Mouse (Mus musculus): Measurements from ENCODE around the gene Slit1. TPM values are rescaled to one million over a fixed set of nuclear protein-coding genes. Genes with fewer than 3 reads are reported as not detected.

Gene Slit1
- polyA plus RNA-seq, 1 experiment from 2014 or later: 0.07 TPM

DNA sequence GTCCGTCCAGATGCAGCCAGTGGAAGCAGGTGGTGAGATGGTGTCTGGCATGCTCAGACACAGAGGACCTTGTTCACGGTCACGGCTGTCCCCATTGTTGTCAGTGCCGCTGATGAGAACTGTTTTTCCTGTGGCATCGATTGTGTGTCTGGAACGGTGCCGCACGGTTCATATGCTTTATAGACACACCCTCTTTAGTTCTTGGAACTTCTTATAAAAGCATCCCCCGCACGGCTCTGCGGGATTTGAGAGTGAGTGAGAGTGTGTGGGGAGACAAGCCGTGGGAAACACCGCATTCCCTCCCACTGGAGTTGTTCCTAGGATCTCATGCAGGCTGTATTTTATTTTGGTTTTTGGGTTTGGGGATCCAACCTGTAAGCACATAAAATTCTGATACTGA is 82.0 kb downstream of the Slit1 start:
- Histone ChIP-seq H3K9ac (no peak overlapping the region), H3K27ac (no peak overlapping the region), H3K36me3 (no peaks in the 10 kb centered on the region), H3K4me2 (no peak overlapping the region), H3K4me3 (no peak overlapping the region), H3K27me3 (replicated peaks) (peaks cover 70% of the 10 kb centered on the region), H3K9me3 (replicated peaks) (no peaks in the 10 kb centered on the region), H3K4me1 (no peaks in the 10 kb centered on the region)
- WGBS (ENCODE audit: insufficient replicate concordance): 73% methylated on average over 13 of the region's 13 CpGs
- no peak for ATAC-seq

DNA sequence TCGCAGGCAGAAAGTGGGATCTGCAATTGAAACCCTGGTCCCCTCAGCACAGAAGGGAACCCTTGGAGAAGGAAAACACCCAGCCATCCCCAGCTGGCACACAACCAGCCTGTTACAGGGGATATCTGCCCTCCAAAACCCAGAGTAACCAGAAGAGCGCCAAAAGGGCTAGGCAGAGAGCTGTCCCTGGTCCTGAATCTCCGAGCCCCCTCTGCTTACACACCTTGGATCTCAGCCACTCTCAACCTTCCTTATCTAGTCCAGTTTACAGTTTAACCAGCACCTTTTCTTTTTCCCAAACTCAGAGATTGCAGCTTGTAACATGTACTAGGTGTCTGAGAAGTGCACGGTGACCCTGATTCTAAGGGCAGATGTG is 82.5 kb downstream of the Slit1 start:
- no peaks in the 10 kb centered on the region for H3K9me3 ChIP-seq (replicated peaks)
- no peak overlapping the region for H3K27ac ChIP-seq
- H3K27me3 ChIP-seq (replicated peaks): peaks cover 68% of the 10 kb centered on the region
- H3K36me3 ChIP-seq: no peaks in the 10 kb centered on the region
- WGBS (ENCODE audit: insufficient replicate concordance): 15% methylated on average over 4 of the region's 4 CpGs
- no peaks in the 10 kb centered on the region for H3K4me1 ChIP-seq
- H3K4me3 ChIP-seq: no peak overlapping the region
- no peak overlapping the region for H3K9ac ChIP-seq
- no peak for ATAC-seq
- no peak overlapping the region for H3K4me2 ChIP-seq

GRCm38 (mm10) chr19:41660294-41660998 is 83.0 kb downstream of the Slit1 start:
- no peak for ATAC-seq
- Histone ChIP-seq H3K9me3 (replicated peaks) (no peaks in the 10 kb centered on the region), H3K27me3 (replicated peaks) (peaks cover 63% of the 10 kb centered on the region), H3K4me2 (no peak overlapping the region), H3K4me1 (no peaks in the 10 kb centered on the region), H3K27ac (no peak overlapping the region), H3K9ac (no peak overlapping the region), H3K4me3 (no peak overlapping the region), H3K36me3 (no peaks in the 10 kb centered on the region)
- 58% methylated on average over 17 of the region's 17 CpGs for WGBS (ENCODE audit: insufficient replicate concordance)

- Histone ChIP-seq H3K4me2 (no peak overlapping the region), H3K36me3 (no peaks in the 10 kb centered on the region), H3K4me1 (no peaks in the 10 kb centered on the region), H3K9me3 (replicated peaks) (no peaks in the 10 kb centered on the region), H3K27ac (no peak overlapping the region), H3K27me3 (replicated peaks) (peaks cover 44% of the 10 kb centered on the region), H3K9ac (no peak overlapping the region), H3K4me3 (no peak overlapping the region)
- no peak for ATAC-seq
- 33% methylated on average over 9 of the region's 9 CpGs for WGBS (ENCODE audit: insufficient replicate concordance)
Observed at GRCm38 (mm10) chr19:41657446-41657845, 86.0 kb downstream of the Slit1 start.

GRCm38 (mm10) chr19:41656671-41657070 is 86.8 kb downstream of the Slit1 start:
- 59% methylated on average over 14 of the region's 14 CpGs for WGBS (ENCODE audit: insufficient replicate concordance)
- ATAC-seq: no peak
- Histone ChIP-seq H3K9me3 (replicated peaks) (no peaks in the 10 kb centered on the region), H3K4me2 (no peak overlapping the region), H3K4me1 (no peaks in the 10 kb centered on the region), H3K4me3 (no peak overlapping the region), H3K36me3 (no peaks in the 10 kb centered on the region), H3K27me3 (replicated peaks) (peaks cover 47% of the 10 kb centered on the region), H3K9ac (no peak overlapping the region), H3K27ac (no peak overlapping the region)

- Histone ChIP-seq H3K4me3 (no peak overlapping the region), H3K27me3 (replicated peaks) (peaks cover 54% of the 10 kb centered on the region), H3K36me3 (no peaks in the 10 kb centered on the region), H3K4me1 (no peaks in the 10 kb centered on the region), H3K9me3 (replicated peaks) (no peaks in the 10 kb centered on the region), H3K4me2 (no peak overlapping the region), H3K27ac (no peak overlapping the region), H3K9ac (no peak overlapping the region)
- no peak for ATAC-seq
- 12% methylated on average over 8 of the region's 9 CpGs for WGBS (ENCODE audit: insufficient replicate concordance)
Observed at GRCm38 (mm10) chr19:41655970-41656369, 87.5 kb downstream of the Slit1 start.

GRCm38 (mm10) chr19:41655089-41655783 is 88.2 kb downstream of the Slit1 start:
- Histone ChIP-seq H3K4me2 (no peak overlapping the region), H3K9me3 (replicated peaks) (no peaks in the 10 kb centered on the region), H3K27ac (no peak overlapping the region), H3K9ac (no peak overlapping the region), H3K36me3 (no peaks in the 10 kb centered on the region), H3K4me3 (no peak overlapping the region), H3K4me1 (no peaks in the 10 kb centered on the region), H3K27me3 (replicated peaks) (peaks cover 57% of the 10 kb centered on the region)
- WGBS (ENCODE audit: insufficient replicate concordance): 30% methylated on average over 6 of the region's 6 CpGs
- ATAC-seq: no peak

DNA sequence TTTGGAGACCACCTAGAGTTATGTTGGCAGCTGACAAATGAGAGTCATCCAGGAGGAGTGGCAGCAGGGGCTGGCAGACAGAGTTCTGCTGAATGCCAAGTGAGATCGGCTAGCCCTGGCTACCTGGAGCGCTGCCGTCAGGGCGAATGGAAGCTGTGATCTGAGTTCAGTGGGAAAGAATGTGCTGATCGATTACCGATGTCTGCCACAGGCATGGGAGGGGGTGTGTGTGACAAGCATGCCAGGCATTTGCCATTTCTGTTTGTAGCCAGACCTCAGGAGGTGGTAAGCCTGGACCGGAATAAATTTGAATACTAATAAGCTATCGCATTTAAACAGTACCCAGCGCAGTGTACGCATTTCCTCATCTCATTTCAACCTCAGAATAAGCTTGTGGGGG is 91.5 kb downstream of the Slit1 start:
- no peak overlapping the region for H3K27ac ChIP-seq
- no peaks in the 10 kb centered on the region for H3K36me3 ChIP-seq
- no peaks in the 10 kb centered on the region for H3K4me1 ChIP-seq
- WGBS (ENCODE audit: insufficient replicate concordance): 50% methylated on average over 10 of the region's 10 CpGs
- no peak for ATAC-seq
- H3K9ac ChIP-seq: no peak overlapping the region
- H3K4me2 ChIP-seq: no peak overlapping the region
- no peaks in the 10 kb centered on the region for H3K9me3 ChIP-seq (replicated peaks)
- H3K27me3 ChIP-seq (replicated peaks): peaks cover 55% of the 10 kb centered on the region
- H3K4me3 ChIP-seq: no peak overlapping the region

- Histone ChIP-seq H3K27ac (no peak overlapping the region), H3K4me3 (no peak overlapping the region), H3K27me3 (replicated peaks) (peaks cover 41% of the 10 kb centered on the region), H3K36me3 (no peaks in the 10 kb centered on the region), H3K4me1 (no peaks in the 10 kb centered on the region), H3K4me2 (no peak overlapping the region), H3K9ac (no peak overlapping the region), H3K9me3 (replicated peaks) (no peaks in the 10 kb centered on the region)
- no peak for ATAC-seq
- 47% methylated on average over 10 of the region's 10 CpGs for WGBS (ENCODE audit: insufficient replicate concordance)
Observed at GRCm38 (mm10) chr19:41649394-41649793, 94.1 kb downstream of the Slit1 start.

- Histone ChIP-seq H3K4me3 (no peak overlapping the region), H3K36me3 (no peaks in the 10 kb centered on the region), H3K9ac (no peak overlapping the region), H3K27me3 (replicated peaks) (peaks cover 38% of the 10 kb centered on the region), H3K4me2 (no peak overlapping the region), H3K27ac (no peak overlapping the region), H3K9me3 (replicated peaks) (no peaks in the 10 kb centered on the region), H3K4me1 (no peaks in the 10 kb centered on the region)
- 34% methylated on average over 16 of the region's 16 CpGs for WGBS (ENCODE audit: insufficient replicate concordance)
- no peak for ATAC-seq
Observed at GRCm38 (mm10) chr19:41646947-41647631, 96.4 kb downstream of the Slit1 start.

DNA sequence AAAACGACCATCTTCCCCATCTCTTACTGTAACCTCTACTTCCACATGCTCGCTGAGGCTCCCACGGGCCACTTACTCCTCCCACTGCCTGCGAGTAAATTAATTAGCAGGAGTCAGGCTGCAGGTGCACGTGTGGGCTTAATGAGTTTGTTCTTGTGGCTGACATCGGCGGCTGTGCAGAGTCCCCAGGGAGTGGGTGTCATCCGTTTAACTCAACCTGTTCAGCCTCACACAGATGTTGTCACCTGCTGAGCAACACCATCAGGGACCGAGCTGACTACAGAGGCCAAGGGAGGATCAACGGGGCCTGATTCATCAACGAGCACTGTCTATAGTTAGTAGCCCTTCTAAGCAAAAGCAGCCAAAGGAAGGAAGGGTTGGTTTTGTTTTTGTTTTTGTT is 100.5 kb downstream of the Slit1 start:
- Histone ChIP-seq H3K4me1 (no peaks in the 10 kb centered on the region), H3K36me3 (no peaks in the 10 kb centered on the region), H3K9me3 (replicated peaks) (no peaks in the 10 kb centered on the region), H3K4me2 (no peak overlapping the region), H3K4me3 (no peak overlapping the region), H3K9ac (no peak overlapping the region), H3K27ac (no peak overlapping the region), H3K27me3 (replicated peaks) (peaks cover under 1% of the 10 kb centered on the region; the same call in 1 of the 2 replicates)
- ATAC-seq: no peak
- WGBS (ENCODE audit: insufficient replicate concordance): 53% methylated on average over 11 of the region's 11 CpGs

- Histone ChIP-seq H3K9ac (no peak overlapping the region), H3K9me3 (replicated peaks) (no peaks in the 10 kb centered on the region), H3K4me1 (no peaks in the 10 kb centered on the region), H3K36me3 (no peaks in the 10 kb centered on the region), H3K4me3 (no peak overlapping the region), H3K4me2 (no peak overlapping the region), H3K27ac (no peak overlapping the region), H3K27me3 (replicated peaks) (peaks cover 11% of the 10 kb centered on the region)
- 64% methylated on average over 6 of the region's 6 CpGs for WGBS (ENCODE audit: insufficient replicate concordance)
- no peak for ATAC-seq
Observed at GRCm38 (mm10) chr19:41634999-41635398, 108.5 kb downstream of the Slit1 start.

Measured in liver, embryonic 12.5 days (tissue).